Mouse (Mus musculus) midbrain, embryonic 11.5 days (tissue): ENCODE results near the gene Lin37. TPM values are rescaled to one million over a fixed set of nuclear protein-coding genes. Genes with fewer than 3 reads are reported as not detected.

ENCODE experiments used
- ATAC-seq: fragments of 200-750 bp; cut with Nextera tagmentation; 2 replicates; pipeline ENCODE4 v1.8.0; 2017; ENCODE audit warnings: moderate TSS enrichment, moderate library complexity; ENCODE audit not compliant: low FRiP score
- DNase-seq: peaks from one replicate; pipeline ENCODE4 v3.0.0; 2015; ENCODE audit warnings: low spot score; ENCODE audit errors: missing footprints
- H3K27ac ChIP-seq: fragments of 300-500 bp; sonication (generic); 2 replicates; pipeline ENCODE4 v1.5.1; 2014; ENCODE audit warnings: low read depth, low read length
- H3K27me3 ChIP-seq: fragments of 300-500 bp; sonication (generic); 2 replicates; pipeline ENCODE4 v1.6.1; 2014; ENCODE audit warnings: mild to moderate bottlenecking, low read length, moderate library complexity, mixed read lengths; ENCODE audit not compliant: control insufficient read depth, insufficient read depth
- H3K36me3 ChIP-seq: fragments of 300-500 bp; sonication (generic); 2 replicates; pipeline ENCODE4 v1.6.1; 2014; ENCODE audit warnings: mild to moderate bottlenecking, low read length, moderate library complexity, mixed read lengths; ENCODE audit not compliant: control insufficient read depth, insufficient read depth
- H3K4me1 ChIP-seq: fragments of 300-500 bp; sonication (generic); 2 replicates; pipeline ENCODE4 v1.6.1; 2014; ENCODE audit warnings: low read length; ENCODE audit not compliant: control insufficient read depth, insufficient read depth
- H3K4me2 ChIP-seq: fragments of 300-500 bp; sonication (generic); 2 replicates; pipeline ENCODE4 v1.6.1; 2014; ENCODE audit warnings: mild to moderate bottlenecking, moderate library complexity
- H3K4me3 ChIP-seq: fragments of 300-500 bp; sonication (generic); 2 replicates; pipeline ENCODE4 v1.5.1; 2014; ENCODE audit warnings: low read depth, low read length
- H3K9ac ChIP-seq: fragments of 300-500 bp; sonication (generic); 2 replicates; pipeline ENCODE4 v1.6.1; 2014; ENCODE audit warnings: low read length
- H3K9me3 ChIP-seq: fragments of 300-500 bp; sonication (generic); 2 replicates; pipeline ENCODE4 v1.6.1; 2016; ENCODE audit warnings: low read length; ENCODE audit not compliant: control insufficient read depth
- WGBS: fragments of 180-500 bp; shearing (Covaris S2); extraction: QIAGEN DNeasy Blood & Tissue Kit; methylation state at CpG from one replicate; pipeline ENCODE4 v1.1.7; 2014; 5-methylcytosine and 5-hydroxymethylcytosine counted together
- polyA plus RNA-seq: library from polyadenylated mRNA; unstranded; fragments of >200 nt; fragmentation: Nextera tagmentation; extraction: Ambion mirVana; gene quantifications from 2 replicates; pipeline ENCODE4 v1.2.1, GENCODE M21; 2014

Gene Lin37
- polyA plus RNA-seq, 1 experiment from 2014 or later, result 48.7 TPM

DNA sequence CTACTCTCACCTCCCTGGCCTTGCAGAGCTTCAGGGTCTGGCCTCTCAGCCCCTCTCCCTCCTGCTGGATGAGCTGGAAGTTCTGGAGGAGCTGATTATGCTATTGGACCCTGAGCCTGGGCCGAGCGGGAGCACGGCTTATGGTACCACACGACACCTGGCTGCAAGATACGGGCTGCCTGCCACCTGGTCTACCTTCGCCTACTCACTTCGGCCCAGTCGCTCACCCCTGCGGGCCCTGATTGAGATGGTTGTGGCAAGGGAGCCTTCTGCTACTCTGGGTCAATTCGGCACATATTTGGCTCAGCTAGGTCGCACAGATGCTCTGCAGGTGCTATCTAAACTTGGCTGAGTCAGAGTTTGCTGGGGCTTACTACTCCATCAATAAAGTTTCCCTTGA lies 7.9 kb upstream of the Lin37 start:
- Histone ChIP-seq H3K27me3 (no peaks in the 10 kb centered on the region), H3K9me3 (no peaks in the 10 kb centered on the region), H3K36me3 (peaks cover 33% of the 10 kb centered on the region), H3K4me3 (no peak overlapping the region), H3K4me2 (no peak overlapping the region), H3K9ac (no peak overlapping the region), H3K4me1 (peaks cover 5% of the 10 kb centered on the region), H3K27ac (no peak overlapping the region)
- WGBS, result 91% methylated on average over 11 of the region's 11 CpGs
- ATAC-seq (no peak), DNase-seq (no peak)

DNA sequence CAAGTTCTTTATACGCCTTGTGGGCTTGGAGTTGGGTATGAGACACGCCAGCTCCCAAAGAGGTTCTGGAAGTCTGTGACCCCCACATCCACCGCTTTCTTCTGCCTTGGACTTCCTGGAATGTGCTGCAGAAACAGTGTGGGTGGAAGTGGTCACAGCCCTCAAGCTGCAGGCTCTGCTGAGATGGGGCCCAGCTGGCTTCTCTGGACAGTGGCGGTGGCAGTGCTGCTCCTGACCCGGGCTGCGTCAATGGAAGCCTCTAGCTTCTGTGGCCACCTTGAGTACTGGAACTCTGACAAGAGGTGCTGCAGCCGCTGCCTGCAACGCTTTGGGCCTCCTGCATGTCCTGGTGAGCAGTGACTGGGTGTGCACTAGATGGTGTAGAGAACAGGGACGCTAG lies 6.4 kb upstream of the Lin37 start:
- Histone ChIP-seq H3K9me3 (no peaks in the 10 kb centered on the region), H3K4me2 (no peak overlapping the region), H3K4me1 (peaks cover 8% of the 10 kb centered on the region), H3K9ac (no peak overlapping the region), H3K4me3 (no peak overlapping the region), H3K27me3 (no peaks in the 10 kb centered on the region), H3K27ac (no peak overlapping the region), H3K36me3 (peaks cover 29% of the 10 kb centered on the region)
- ATAC-seq (no peak), DNase-seq (no peak)
- 91% methylated on average over 9 of the region's 9 CpGs for WGBS

DNA sequence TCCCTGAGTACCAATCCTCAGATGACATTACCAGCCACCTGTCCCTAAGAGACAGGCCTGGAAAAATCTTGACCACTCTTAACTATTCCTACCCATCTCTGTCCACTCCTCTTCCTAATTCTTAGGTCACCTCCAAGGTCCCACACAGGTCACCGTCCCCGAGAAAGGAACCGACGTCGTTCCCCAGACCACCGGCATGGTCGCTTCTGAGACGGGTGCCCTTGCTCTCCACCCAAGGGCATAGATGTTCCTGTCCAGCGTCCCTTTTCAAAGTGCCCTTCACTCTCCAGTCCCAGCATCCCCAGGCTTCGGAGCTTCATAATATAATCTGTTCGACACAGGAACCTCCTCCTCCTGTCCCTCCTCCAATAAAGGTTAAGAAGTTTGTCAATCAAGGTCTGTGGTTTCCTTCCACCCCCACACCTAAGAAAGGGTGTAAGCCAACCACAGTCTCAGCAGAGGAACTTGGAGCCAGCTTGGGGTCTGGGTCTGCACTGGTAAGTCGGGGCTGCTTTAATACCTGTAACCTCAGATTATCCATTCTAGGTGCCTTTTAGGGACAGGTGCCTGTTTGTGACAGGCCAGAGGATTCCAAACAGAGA lies 5.4 kb upstream of the Lin37 start, which contains the start of gene Igflr1:
Igflr1 (plus strand) TSS at position 458 of the 602 bp plus-strand sequence.
- Histone ChIP-seq H3K27ac (no peak within 1 kb of the TSS), H3K4me2 (no peak within 1 kb of the TSS), H3K9ac (no peak within 1 kb of the TSS), H3K4me1 (peaks cover 8% of the 10 kb centered on the region), H3K9me3 (no peaks in the 10 kb centered on the region), H3K4me3 (no peak within 1 kb of the TSS), H3K27me3 (no peaks in the 10 kb centered on the region), H3K36me3 (peaks cover 23% of the 10 kb centered on the region)
- 95% methylated on average over 12 of the region's 12 CpGs for WGBS
- ATAC-seq, result no peak
- no peak for DNase-seq

DNA sequence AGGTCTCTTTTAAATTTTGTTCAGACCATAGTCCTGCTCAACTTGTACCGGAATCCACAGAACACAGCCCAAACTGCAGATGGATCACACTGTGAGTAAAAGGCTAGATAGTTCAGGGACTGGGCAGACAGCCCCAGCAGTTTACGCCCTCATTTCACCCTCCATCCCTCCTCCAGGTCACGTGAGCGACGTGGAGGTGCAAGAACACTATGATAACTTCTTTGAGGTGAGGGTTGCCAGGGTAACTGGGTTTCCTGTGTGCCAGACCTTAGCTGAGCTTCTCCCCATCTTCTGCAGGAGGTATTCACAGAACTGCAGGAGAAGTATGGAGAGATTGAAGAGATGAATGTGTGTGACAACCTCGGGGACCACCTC lies 4.3 kb upstream of the Lin37 start:
- Histone ChIP-seq H3K9me3 (no peaks in the 10 kb centered on the region), H3K36me3 (peaks cover 12% of the 10 kb centered on the region), H3K4me1 (peaks cover 13% of the 10 kb centered on the region), H3K9ac (peak overlapping the region; percentile 89), H3K4me3 (peak overlapping the region; percentile 87), H3K4me2 (peak overlapping the region; percentile 75), H3K27me3 (no peaks in the 10 kb centered on the region), H3K27ac (no peak overlapping the region)
- DNase-seq (no peak), ATAC-seq (no peak; the same call in 1 of the 2 replicates)
- 26% methylated on average over 6 of the region's 6 CpGs for WGBS

DNA sequence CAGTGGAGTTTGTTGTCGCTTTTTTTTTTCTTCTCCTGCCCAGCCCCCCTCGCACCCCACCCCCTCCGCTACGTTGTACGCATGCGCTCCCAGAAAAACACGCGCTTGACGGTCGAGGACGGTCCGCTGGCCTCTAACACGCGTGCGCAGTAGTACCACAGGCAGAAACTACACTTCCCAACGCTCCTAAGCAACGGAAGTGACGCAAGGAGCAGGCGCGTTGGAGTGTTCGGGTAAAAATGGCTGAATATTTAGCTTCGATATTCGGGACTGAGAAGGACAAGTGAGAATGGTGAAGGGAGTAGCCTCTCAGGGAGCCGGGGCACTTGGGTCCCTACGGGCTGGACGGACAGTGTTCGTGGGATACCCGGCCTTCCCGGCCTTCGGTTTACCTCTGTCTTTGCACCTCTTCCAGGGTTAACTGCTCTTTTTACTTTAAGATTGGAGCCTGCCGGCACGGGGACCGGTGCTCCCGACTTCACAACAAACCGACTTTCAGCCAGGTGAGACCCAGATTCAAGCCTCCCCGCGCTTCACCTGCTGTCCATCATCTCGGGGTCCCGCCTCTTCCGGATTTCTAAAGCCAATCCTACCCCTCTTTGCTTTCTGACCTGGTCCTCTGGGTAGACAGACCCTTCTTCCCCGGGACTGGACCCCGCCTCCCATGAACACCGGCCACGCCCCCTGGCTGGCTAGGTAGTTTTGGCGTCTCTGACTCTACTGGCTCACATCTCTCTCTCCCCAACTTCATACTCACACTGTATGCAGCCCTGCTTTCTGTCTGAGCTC lies 3.7 kb upstream of the Lin37 start, which contains the start of the genes U2af1l4, Gm49396 and Psenen:
U2af1l4 (plus strand) TSS at position 185 of the 789 bp plus-strand sequence.
Gm49396 (plus strand) TSS at position 228 of the 789 bp plus-strand sequence.
Psenen (minus strand) TSS at position 511 of the 789 bp plus-strand sequence.
- H3K4me3 ChIP-seq, result peak within 1 kb of the TSS; percentile 87
- peak; percentile 99 for DNase-seq
- peaks cover 17% of the 10 kb centered on the region for H3K4me1 ChIP-seq
- H3K4me2 ChIP-seq, result peak within 1 kb of the TSS; percentile 75
- WGBS, result under 1% methylated on average over 44 of the region's 45 CpGs
- H3K9ac ChIP-seq, result peak within 1 kb of the TSS; percentile 89
- H3K9me3 ChIP-seq, result no peaks in the 10 kb centered on the region
- peaks cover 7% of the 10 kb centered on the region; the same call in 1 of the 2 replicates for H3K36me3 ChIP-seq
- peak within 1 kb of the TSS; percentile 87 for H3K27ac ChIP-seq
- H3K27me3 ChIP-seq, result no peaks in the 10 kb centered on the region
- peak; percentile 87 for ATAC-seq

DNA sequence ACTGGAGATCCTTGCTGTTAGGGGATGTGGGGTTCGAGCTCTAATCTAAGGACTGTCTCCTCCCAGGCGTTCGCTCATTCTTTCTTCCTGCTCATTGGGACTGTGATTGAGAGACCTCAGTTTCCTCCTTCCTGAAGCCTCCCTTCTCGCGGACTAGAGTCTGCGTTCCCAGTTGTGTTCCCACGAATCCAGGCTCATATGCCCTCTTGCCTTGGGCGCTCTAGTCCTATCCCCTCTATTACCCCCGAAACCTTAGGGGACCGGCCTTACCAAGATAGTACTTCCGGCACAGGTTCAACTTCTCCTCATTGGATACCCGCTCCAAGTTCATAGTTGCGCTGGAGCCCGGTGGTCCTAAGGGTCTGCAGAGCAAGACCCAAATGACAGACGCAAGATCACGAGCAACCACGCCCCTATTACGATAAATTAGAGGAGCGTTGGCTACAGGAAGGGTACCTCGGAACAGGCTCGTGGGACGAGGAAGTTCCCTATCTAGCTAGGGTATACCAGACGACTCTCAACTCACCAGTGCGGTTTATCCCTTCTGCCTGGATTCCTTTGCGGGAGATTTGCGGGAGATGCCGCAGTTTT lies 3.0 kb upstream of the Lin37 start:
- H3K4me3 ChIP-seq, result peak overlapping the region; percentile 87
- no peaks in the 10 kb centered on the region for H3K27me3 ChIP-seq
- peaks cover 7% of the 10 kb centered on the region; the same call in 1 of the 2 replicates for H3K36me3 ChIP-seq
- WGBS, result 3% methylated on average over 27 of the region's 27 CpGs
- peaks cover 17% of the 10 kb centered on the region for H3K4me1 ChIP-seq
- DNase-seq, result peak; percentile 87
- peak overlapping the region; percentile 71 for H3K9ac ChIP-seq
- H3K9me3 ChIP-seq, result no peaks in the 10 kb centered on the region
- H3K27ac ChIP-seq, result peak overlapping the region; percentile 14; the same call in 1 of the 2 replicates
- ATAC-seq, result peak; percentile 3; the same call in 1 of the 2 replicates
- peak overlapping the region; percentile 75 for H3K4me2 ChIP-seq

DNA sequence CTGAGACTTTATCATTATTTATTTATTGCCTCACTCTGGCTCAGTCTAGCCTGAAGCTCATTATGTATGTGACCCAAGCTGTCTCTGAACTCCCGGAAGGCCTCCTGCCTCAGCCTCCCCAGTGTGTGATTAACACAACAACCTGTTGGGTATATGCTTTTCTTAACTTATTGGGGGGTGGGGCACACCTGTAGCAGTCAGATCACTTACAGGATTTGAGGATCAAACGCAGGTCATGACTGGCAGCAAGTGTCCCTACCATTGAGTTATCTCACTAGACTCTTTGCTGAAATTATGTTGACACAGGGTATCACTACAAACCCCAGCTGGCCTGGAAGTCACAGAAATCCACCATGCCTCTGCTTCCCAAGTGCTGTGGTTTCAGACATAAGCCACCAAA lies 658 bp upstream of the Lin37 start:
- ATAC-seq, result no peak
- WGBS, result 70% methylated on average over 2 of the region's 2 CpGs
- Histone ChIP-seq H3K9ac (peak overlapping the region; percentile 36; the same call in 1 of the 2 replicates), H3K4me3 (no peak overlapping the region), H3K9me3 (no peaks in the 10 kb centered on the region), H3K27ac (no peak overlapping the region), H3K4me2 (no peak overlapping the region; the same call in 1 of the 2 replicates), H3K27me3 (no peaks in the 10 kb centered on the region), H3K36me3 (peaks cover 12% of the 10 kb centered on the region; the same call in 1 of the 2 replicates), H3K4me1 (peaks cover 17% of the 10 kb centered on the region)
- no peak for DNase-seq

DNA sequence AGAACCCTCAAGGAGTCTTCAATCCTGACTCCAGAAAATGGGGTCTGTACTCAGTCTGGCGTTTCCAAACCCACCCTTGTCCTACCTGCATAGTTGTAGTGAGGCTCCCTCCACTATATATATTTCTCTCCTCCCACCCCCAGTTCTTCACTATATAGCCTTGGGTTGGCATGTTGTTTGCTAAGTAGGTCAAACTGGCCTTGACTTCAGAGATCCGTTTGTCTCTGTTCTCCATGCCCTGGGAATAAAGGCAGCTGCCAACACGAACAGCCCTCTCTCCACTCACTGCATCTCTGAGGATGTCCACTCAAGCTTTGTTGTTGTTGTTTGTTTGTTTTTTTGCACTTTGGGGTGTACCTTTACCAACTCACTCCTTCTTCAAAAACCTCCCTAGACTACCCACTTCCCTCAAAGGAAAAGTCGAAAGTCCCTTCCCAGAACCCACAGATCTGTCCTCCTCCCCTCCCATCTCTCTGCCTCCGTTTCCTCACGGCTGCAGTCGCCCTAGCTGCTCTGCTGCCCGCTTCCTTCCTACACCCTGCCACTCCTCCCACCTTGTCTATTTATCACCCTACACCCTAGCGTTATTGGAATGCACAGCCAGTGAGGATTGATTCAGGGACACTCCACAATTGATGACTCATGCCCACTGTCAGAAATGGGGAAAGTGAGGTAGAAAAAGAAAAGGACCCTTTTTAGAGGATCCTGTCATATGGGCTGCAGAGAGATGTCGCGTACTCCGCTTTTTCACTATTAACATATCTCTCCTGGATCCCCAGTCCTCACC lies 789 bp downstream of the Lin37 start:
- Histone ChIP-seq H3K4me3 (peak overlapping the region; percentile 49), H3K4me2 (peak overlapping the region; percentile 97), H3K9ac (peak overlapping the region; percentile 73), H3K27ac (no peak overlapping the region), H3K9me3 (no peaks in the 10 kb centered on the region), H3K27me3 (no peaks in the 10 kb centered on the region), H3K4me1 (peaks cover 15% of the 10 kb centered on the region), H3K36me3 (peaks cover 14% of the 10 kb centered on the region; the same call in 1 of the 2 replicates)
- ATAC-seq (no peak), DNase-seq (no peak)
- WGBS, result 19% methylated on average over 12 of the region's 12 CpGs
